Mouse (Mus musculus): ENCODE data around the gene Arl15.

- no peak for TF ChIP-seq CTCF (IDR thresholded peaks at IDR 0.05)
- no peak for TF ChIP-seq EP300 (IDR thresholded peaks at IDR 0.05)
Measured at GRCm38 (mm10) chr13:113949708-113950107, 155.4 kb downstream of the Arl15 start.
